Mouse (Mus musculus): ENCODE measurements around the gene Ppp1r26. TPM values are rescaled to one million over a fixed set of nuclear protein-coding genes. Genes with fewer than 3 reads are reported as not detected.

Ppp1r26 gene
- total and polyA plus RNA-seq, 3 experiments: not detected

DNA sequence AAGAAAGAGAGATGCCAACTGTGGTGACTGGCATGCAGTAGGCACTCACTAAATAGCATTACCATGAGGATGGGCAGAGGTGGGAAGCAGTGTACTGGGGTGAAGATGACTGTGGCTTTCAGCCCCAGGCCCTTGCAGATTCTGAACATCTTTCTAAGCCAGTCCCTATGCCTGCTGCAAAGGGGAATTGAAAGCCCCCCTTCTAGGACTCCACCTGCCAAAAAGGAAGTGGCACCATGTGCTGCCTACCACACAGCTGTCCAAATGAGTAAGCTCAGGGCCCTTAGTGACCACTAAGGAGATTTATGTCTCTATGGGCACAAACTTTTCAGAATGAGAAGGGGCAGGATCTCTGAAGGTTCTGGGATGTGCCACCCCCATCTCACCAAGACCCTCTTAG lies 44.5 kb upstream of the Ppp1r26 start:
- Histone ChIP-seq H3K79me2 (ENCODE audit: control insufficient read depth, insufficient read depth, low read length, poor library complexity) (no peaks in the 10 kb centered on the region), H3K4me3 (ENCODE audit: control insufficient read depth in 1 of 2, insufficient read depth in 1 of 2, low read depth in 2 of 2, low read length in 2 of 2) (no peak overlapping the region), H3K9ac (ENCODE audit: control insufficient read depth, low read depth, low read length, poor library complexity, severe bottlenecking) (no peak overlapping the region), H3K4me1 (ENCODE audit: control insufficient read depth in 1 of 2, insufficient read depth in 2 of 2, low read length in 2 of 2) (no peaks in the 10 kb centered on the region), H3K9me3 (replicated peaks; ENCODE audit: insufficient read depth, low read length) (no peaks in the 10 kb centered on the region), H3K27ac (ENCODE audit: control insufficient read depth, low read depth, low read length) (no peak overlapping the region), H3K36me3 (ENCODE audit: control insufficient read depth in 1 of 2, insufficient read depth in 2 of 2, low read length in 2 of 2) (no peaks in the 10 kb centered on the region), H3K27me3 (ENCODE audit: control insufficient read depth in 1 of 2, insufficient read depth in 2 of 2, low read length in 2 of 2) (peaks cover 0 to 6% of the 10 kb centered on the region in 2 experiments; a peak in 3 of 4 replicates)
- no peak for DNase-seq (ENCODE audit: low read depth, low spot score)
- TF ChIP-seq NRF1 (IDR thresholded peaks at IDR 0.05; ENCODE audit: insufficient read depth, low read depth, low read length, poor library complexity, severe bottlenecking) (no peak), BHLHE40 (IDR thresholded peaks at IDR 0.05; ENCODE audit: borderline replicate concordance, low read depth, low read length) (no peak), TCF12 (IDR thresholded peaks at IDR 0.05; ENCODE audit: low read depth, low read length) (no peak), HCFC1 (IDR thresholded peaks at IDR 0.05; ENCODE audit: low read depth, low read length) (no peak), ZNF384 (IDR thresholded peaks at IDR 0.05; ENCODE audit: low read depth, low read length) (no peak), MYC (IDR thresholded peaks at IDR 0.05; ENCODE audit: low read depth, low read length) (no peak), SMC3 (IDR thresholded peaks at IDR 0.05; ENCODE audit: low read depth, low read length) (no peak), MYB (IDR thresholded peaks at IDR 0.05; ENCODE audit: low read depth, low read length) (no peak), NELFE (IDR thresholded peaks at IDR 0.05; ENCODE audit: low read depth, low read length) (no peak), GABPA (IDR thresholded peaks at IDR 0.05; ENCODE audit: low read depth, low read length) (no peak), POLR2AphosphoS5 (IDR thresholded peaks at IDR 0.05; ENCODE audit: borderline replicate concordance, low read depth, low read length) (no peak), EP300 (IDR thresholded peaks at IDR 0.05; ENCODE audit: low read depth in 1 of 2, low read length in 2 of 2) (no peak), POLR2AphosphoS2 (IDR thresholded peaks at IDR 0.05; ENCODE audit: low read length) (no peak), RAD21 (IDR thresholded peaks at IDR 0.05; ENCODE audit: low read depth, low read length) (no peak), GATA1 (IDR thresholded peaks at IDR 0.05; ENCODE audit: low read depth, low read length) (no peak), MAFK (IDR thresholded peaks at IDR 0.05; ENCODE audit: borderline replicate concordance, low read depth, low read length) (no peak), KAT2A (conservative IDR thresholded peaks at IDR 0.05; ENCODE audit: low read depth, low read length) (no peak), USF2 (IDR thresholded peaks at IDR 0.05; ENCODE audit: borderline replicate concordance in 1 of 2, insufficient read depth in 1 of 2, low read depth in 1 of 2, low read length in 2 of 2) (no peak), MAZ (IDR thresholded peaks at IDR 0.05; ENCODE audit: low read depth, low read length) (no peak)

GRCm38 (mm10) chr2:28407796-28408195 lies 38.8 kb upstream of the Ppp1r26 start:
- Histone ChIP-seq H3K4me3 (ENCODE audit: control insufficient read depth in 1 of 2, insufficient read depth in 1 of 2, low read depth in 2 of 2, low read length in 2 of 2) (no peak overlapping the region), H3K79me2 (ENCODE audit: control insufficient read depth, insufficient read depth, low read length, poor library complexity) (no peaks in the 10 kb centered on the region), H3K9me3 (replicated peaks; ENCODE audit: insufficient read depth, low read length) (no peaks in the 10 kb centered on the region), H3K27me3 (ENCODE audit: control insufficient read depth in 1 of 2, insufficient read depth in 2 of 2, low read length in 2 of 2) (0 out of 4 replicates have a peak, but pooled peaks cover 0 to 1% of the 10 kb centered on the region in 2 experiments), H3K4me1 (ENCODE audit: control insufficient read depth in 1 of 2, insufficient read depth in 2 of 2, low read length in 2 of 2) (no peaks in the 10 kb centered on the region), H3K9ac (ENCODE audit: control insufficient read depth, low read depth, low read length, poor library complexity, severe bottlenecking) (no peak overlapping the region), H3K36me3 (ENCODE audit: control insufficient read depth in 1 of 2, insufficient read depth in 2 of 2, low read length in 2 of 2) (no peaks in the 10 kb centered on the region), H3K27ac (ENCODE audit: control insufficient read depth, low read depth, low read length) (no peak overlapping the region)
- no peak for DNase-seq (ENCODE audit: low read depth, low spot score)
- TF ChIP-seq SMC3 (IDR thresholded peaks at IDR 0.05; ENCODE audit: low read depth, low read length) (no peak), SIN3A (IDR thresholded peaks at IDR 0.05; ENCODE audit: low read length) (no peak), POLR2AphosphoS2 (IDR thresholded peaks at IDR 0.05; ENCODE audit: low read length) (no peak), CTCF (IDR thresholded peaks at IDR 0.05 in 2 of 3, conservative IDR thresholded peaks at IDR 0.05 in 1 of 3; ENCODE audit: control insufficient read depth in 1 of 3, insufficient read depth in 1 of 3, low read depth in 2 of 3, low read length in 3 of 3, poor library complexity in 1 of 3, severe bottlenecking in 1 of 3) (no peak), ZKSCAN1 (IDR thresholded peaks at IDR 0.05; ENCODE audit: low read depth, low read length) (no peak), JUND (IDR thresholded peaks at IDR 0.05; ENCODE audit: low read depth, low read length) (no peak), MAX (IDR thresholded peaks at IDR 0.05; ENCODE audit: low read length) (no peak)

Data from MEL (cell line).